Comparison of ENCODE assay signal across 21 mouse cellular contexts in the genomic region with DNA sequence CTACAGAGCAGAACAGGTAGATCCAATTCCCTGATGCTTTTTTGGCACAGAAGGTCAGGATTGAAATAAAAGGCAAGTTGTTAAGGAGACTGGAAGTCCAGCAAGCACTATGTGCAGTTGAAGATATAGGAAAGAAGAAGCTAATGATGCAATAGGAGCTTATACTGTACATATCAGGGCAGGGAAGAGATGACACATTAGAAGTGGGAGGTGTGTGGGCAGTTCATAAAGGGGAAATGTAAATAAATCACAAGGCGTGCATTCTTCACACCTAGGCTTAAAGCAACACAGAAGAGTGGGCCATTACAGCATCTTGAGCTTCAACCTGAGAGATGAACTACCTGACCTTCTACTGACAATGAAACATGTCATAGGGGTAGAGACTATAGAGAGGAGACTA.
"Had no signal": no experiment of that assay in that cellular context is flagged by ENCODE, and none has a peak within 500 bp of the region (broad histone marks: within the 10 kb centered on the region; RNA-seq: fewer than 3 reads in every experiment).

No protein-coding gene starts in this region.

- H3K4me2 ChIP-seq: limb, embryonic 13.5 days; liver, embryonic 12.5 days; liver, embryonic 15.5 days; lung, embryonic 15.5 days; midbrain, embryonic 12.5 days; midbrain, embryonic 15.5 days; neural tube, embryonic 13.5 days; stomach, embryonic 15.5 days had no signal

- ATAC-seq: liver, embryonic 12.5 days; midbrain, embryonic 15.5 days had no signal

- H3K9me3 ChIP-seq: liver, embryonic 12.5 days; liver, embryonic 15.5 days; stomach, embryonic 15.5 days had no signal

- DNase-seq: kidney, adult 18-20 months; kidney, adult 9 months; kidney, postnatal 25 days; layer of hippocampus, adult 9-11 months; liver; lung, adult 18-20 months; lung, postnatal 10 days; lung, postnatal 36 days; thymus, postnatal 25 days had no signal

- H3K9ac ChIP-seq: limb, embryonic 13.5 days; liver, embryonic 12.5 days; liver, embryonic 15.5 days; lung, embryonic 15.5 days; midbrain, embryonic 12.5 days; midbrain, embryonic 15.5 days; neural tube, embryonic 13.5 days; stomach, embryonic 15.5 days had no signal

- H3K27me3 ChIP-seq: limb, embryonic 13.5 days; liver, embryonic 12.5 days; liver, embryonic 15.5 days; lung, embryonic 15.5 days; midbrain, embryonic 12.5 days; midbrain, embryonic 15.5 days; neural tube, embryonic 13.5 days; stomach, embryonic 15.5 days had no signal

- H3K36me3 ChIP-seq: limb, embryonic 10.5 days; limb, embryonic 13.5 days; liver, embryonic 12.5 days; liver, embryonic 15.5 days; lung, embryonic 15.5 days; midbrain, embryonic 12.5 days; midbrain, embryonic 15.5 days; neural tube, embryonic 13.5 days; stomach, embryonic 15.5 days had no signal

- H3K4me3 ChIP-seq: layer of hippocampus, adult 2 months; limb, embryonic 10.5 days; limb, embryonic 13.5 days; liver, embryonic 12.5 days; liver, embryonic 15.5 days; lung, embryonic 15.5 days; midbrain, embryonic 12.5 days; midbrain, embryonic 15.5 days; myocyte; neural tube, embryonic 13.5 days; stomach, embryonic 15.5 days had no signal

- H3K4me1 ChIP-seq: limb, embryonic 10.5 days; limb, embryonic 13.5 days; lung, embryonic 15.5 days; midbrain, embryonic 12.5 days; midbrain, embryonic 15.5 days; neural tube, embryonic 13.5 days; stomach, embryonic 15.5 days had no signal

- H3K27ac ChIP-seq: kidney, postnatal 0 days; layer of hippocampus, adult 2 months; limb, embryonic 10.5 days; limb, embryonic 13.5 days; liver, embryonic 12.5 days; liver, embryonic 15.5 days; lung, embryonic 15.5 days; midbrain, embryonic 12.5 days; midbrain, embryonic 15.5 days; neural tube, embryonic 13.5 days; stomach, embryonic 15.5 days had no signal
